Mouse (Mus musculus) cerebellum, adult 11 months (tissue): ENCODE measurements at regions not wholly inside any gene's neighbourhood (a gene's known extent, or its start where the extent isn't known, plus 50 kb on each side); places are given as distances from the start of the nearest gene placed in this dataset.

Source experiments
- DNase-seq: peaks from one replicate; pipeline ENCODE4 v3.0.0; 2022

- no peak for DNase-seq
Measured at GRCm38 (mm10) chr16:87783561-87784304, 85.0 kb downstream of the Bach1 start.

GRCm38 (mm10) chr16:87784405-87784994, 85.8 kb downstream of the Bach1 start:
- no peak for DNase-seq

- DNase-seq, result no peak
Measured at GRCm38 (mm10) chr16:87789539-87789938, 90.8 kb downstream of the Bach1 start.

- no peak for DNase-seq
Measured at GRCm38 (mm10) chr16:87789957-87790356, 91.2 kb downstream of the Bach1 start.

GRCm38 (mm10) chr16:87796514-87797248, 97.9 kb downstream of the Bach1 start:
- peak; percentile 12 for DNase-seq

- no peak for DNase-seq
Measured at GRCm38 (mm10) chr16:87802317-87802716, 103.6 kb downstream of the Bach1 start.

- no peak for DNase-seq
Measured at GRCm38 (mm10) chr16:87817590-87817989, 118.8 kb downstream of the Bach1 start.

GRCm38 (mm10) chr16:87834296-87834695, 135.6 kb downstream of the Bach1 start:
- DNase-seq, result no peak

GRCm38 (mm10) chr16:87840949-87841546, 142.3 kb downstream of the Bach1 start:
- peak; percentile 44 for DNase-seq
